Mouse (Mus musculus) MEL (cell line): ENCODE measurements around the gene Ppp1r9b. TPM values are rescaled to one million over a fixed set of nuclear protein-coding genes. Genes with fewer than 3 reads are reported as not detected.

ENCODE experiments used
- DNase-seq: peaks from one replicate; pipeline ENCODE4 v3.0.0; 2011; ENCODE audit warnings: low read depth, low spot score
- H3K27ac ChIP-seq: 2 replicates; pipeline ENCODE4 v1.5.1; 2012; ENCODE audit warnings: low read depth, mild to moderate bottlenecking, control low read depth, low read length, moderate library complexity; ENCODE audit not compliant: control insufficient read depth
- H3K27me3 ChIP-seq, 2 experiments: fragments of 150-350 bp in 1 of 2; sonication (generic) in 1 of 2; 2 replicates each; pipeline ENCODE4 v1.6.1; 2012; ENCODE audit warnings: low read length in 2 of 2, mild to moderate bottlenecking in 2 of 2, improper control_type of control experiment in 1 of 2, moderate library complexity in 1 of 2; ENCODE audit not compliant: insufficient read depth in 2 of 2, control insufficient read depth in 1 of 2
- H3K36me3 ChIP-seq, 2 experiments: 2 replicates each; pipeline ENCODE4 v1.6.1; 2012 to 2014; ENCODE audit warnings: low read length in 2 of 2, improper control_type of control experiment in 1 of 2, inconsistent platforms in 1 of 2, mild to moderate bottlenecking in 1 of 2; ENCODE audit not compliant: insufficient read depth in 2 of 2, control insufficient read depth in 1 of 2
- H3K4me1 ChIP-seq, 2 experiments: fragments of 150-350 bp in 1 of 2; sonication (generic) in 1 of 2; 2 replicates each; pipeline ENCODE4 v1.6.1; 2012; ENCODE audit warnings: low read length in 2 of 2, improper control_type of control experiment in 1 of 2, mild to moderate bottlenecking in 1 of 2; ENCODE audit not compliant: insufficient read depth in 2 of 2, control insufficient read depth in 1 of 2
- H3K4me3 ChIP-seq, 2 experiments: fragments of 150-350 bp in 1 of 2; sonication (generic) in 1 of 2; 2 replicates each; pipeline ENCODE4 v1.5.1; 2012; ENCODE audit warnings: low read depth in 2 of 2, low read length in 2 of 2, mild to moderate bottlenecking in 2 of 2, moderate library complexity in 2 of 2, control low read depth in 1 of 2, improper control_type of control experiment in 1 of 2; ENCODE audit not compliant: control insufficient read depth in 1 of 2, insufficient read depth in 1 of 2
- H3K79me2 ChIP-seq: 2 replicates; pipeline ENCODE4 v1.6.1; 2012; ENCODE audit warnings: mild to moderate bottlenecking, low read length, moderate library complexity; ENCODE audit not compliant: control insufficient read depth, poor library complexity, insufficient read depth
- H3K9ac ChIP-seq: 2 replicates; pipeline ENCODE4 v1.6.1; 2012; ENCODE audit warnings: low read depth, mild to moderate bottlenecking, control low read depth, low read length, moderate library complexity; ENCODE audit not compliant: control insufficient read depth, poor library complexity, severe bottlenecking
- H3K9me3 ChIP-seq: fragments of 150-350 bp; sonication (generic); replicated peaks from 2 replicates; pipeline ENCODE4 v1.6.1; 2012; ENCODE audit warnings: mild to moderate bottlenecking, low read length, improper control_type of control experiment, moderate library complexity; ENCODE audit not compliant: insufficient read depth
- CHD1 ChIP-seq: IDR thresholded peaks from 2 replicates; pipeline ENCODE4 v1.6.1; 2012; ENCODE audit warnings: low read depth, mild to moderate bottlenecking, inconsistent platforms, low read length, improper control_type of control experiment
- CHD2 ChIP-seq: IDR thresholded peaks from 2 replicates; pipeline ENCODE4 v1.6.1; 2011; ENCODE audit warnings: low read length, improper control_type of control experiment
- EP300 ChIP-seq, 2 experiments: IDR thresholded peaks; 2 replicates each; pipeline ENCODE4 v1.6.1; 2011; ENCODE audit warnings: improper control_type of control experiment in 2 of 2, low read length in 2 of 2, low read depth in 1 of 2, mild to moderate bottlenecking in 1 of 2
- GABPA ChIP-seq: IDR thresholded peaks from 2 replicates; pipeline ENCODE4 v1.6.1; 2012; ENCODE audit warnings: low read depth, mild to moderate bottlenecking, inconsistent platforms, low read length, improper control_type of control experiment, moderate library complexity
- JUND ChIP-seq: IDR thresholded peaks from 2 replicates; pipeline ENCODE4 v1.6.1; 2011; ENCODE audit warnings: low read depth, mild to moderate bottlenecking, improper control_type of control experiment, low read length
- MAX ChIP-seq: IDR thresholded peaks from 2 replicates; pipeline ENCODE4 v1.6.1; 2011; ENCODE audit warnings: low read length, improper control_type of control experiment
- MAZ ChIP-seq: IDR thresholded peaks from 2 replicates; pipeline ENCODE4 v1.6.1; 2012; ENCODE audit warnings: low read depth, mild to moderate bottlenecking, inconsistent platforms, low read length, improper control_type of control experiment
- MYB ChIP-seq: IDR thresholded peaks from 2 replicates; pipeline ENCODE4 v1.6.1; 2011; ENCODE audit warnings: mild to moderate bottlenecking, low read depth, low read length, improper control_type of control experiment
- MYC ChIP-seq: IDR thresholded peaks from 2 replicates; pipeline ENCODE4 v1.6.1; 2011; ENCODE audit warnings: low read depth, mild to moderate bottlenecking, low read length, improper control_type of control experiment, moderate library complexity
- NELFE ChIP-seq: IDR thresholded peaks from 2 replicates; pipeline ENCODE4 v1.6.1; 2011; ENCODE audit warnings: low read depth, low read length, improper control_type of control experiment
- NRF1 ChIP-seq: IDR thresholded peaks from 2 replicates; pipeline ENCODE4 v1.6.1; 2014; ENCODE audit warnings: low read depth, mild to moderate bottlenecking, inconsistent platforms, low read length, improper control_type of control experiment, moderate library complexity; ENCODE audit not compliant: poor library complexity, insufficient read depth, severe bottlenecking
- POLR2AphosphoS2 ChIP-seq: IDR thresholded peaks from 2 replicates; pipeline ENCODE4 v1.6.1; 2011; ENCODE audit warnings: low read length, improper control_type of control experiment
- RCOR1 ChIP-seq: IDR thresholded peaks from 2 replicates; pipeline ENCODE4 v1.6.1; 2012; ENCODE audit warnings: low read depth, mild to moderate bottlenecking, inconsistent platforms, low read length, improper control_type of control experiment
- SMC3 ChIP-seq: IDR thresholded peaks from 2 replicates; pipeline ENCODE4 v1.6.1; 2011; ENCODE audit warnings: low read depth, low read length, improper control_type of control experiment
- TAL1 ChIP-seq: IDR thresholded peaks from 2 replicates; pipeline ENCODE4 v1.6.1; 2012; ENCODE audit warnings: mild to moderate bottlenecking, inconsistent platforms, low read length, moderate library complexity, mixed read lengths
- TBP ChIP-seq: IDR thresholded peaks from 2 replicates; pipeline ENCODE4 v1.8.0; 2011; ENCODE audit warnings: low read depth, low read length, improper control_type of control experiment
- UBTF ChIP-seq: IDR thresholded peaks from 2 replicates; pipeline ENCODE4 v1.6.1; 2012; ENCODE audit warnings: low read depth, mild to moderate bottlenecking, inconsistent platforms, low read length, improper control_type of control experiment, moderate library complexity, borderline replicate concordance; ENCODE audit not compliant: insufficient read depth
- USF1 ChIP-seq: IDR thresholded peaks from 2 replicates; pipeline ENCODE4 v1.6.1; 2014; ENCODE audit warnings: low read depth, mild to moderate bottlenecking, inconsistent platforms, low read length, improper control_type of control experiment, moderate library complexity
- ZKSCAN1 ChIP-seq: IDR thresholded peaks from 2 replicates; pipeline ENCODE4 v1.6.1; 2012; ENCODE audit warnings: low read depth, mild to moderate bottlenecking, inconsistent platforms, low read length, improper control_type of control experiment, moderate library complexity
- polyA plus RNA-seq, 2 experiments: library from polyadenylated mRNA; stranded (reverse) in 1 of 2; unstranded in 1 of 2; fragments of >175 nt in 1 of 2; fragments of >200 nt in 1 of 2; gene quantifications; 2 replicates each; pipeline versions ENCODE4 v1.2.1 to v1.2.4; 2012; ENCODE audit warnings: low replicate concordance in 2 of 2, low read depth in 1 of 2; ENCODE audit not compliant: insufficient read length in 2 of 2, insufficient read depth in 1 of 2, missing spikeins in 1 of 2
- total RNA-seq: library from RNA; depleted of rRNA; stranded (reverse); fragments of 300-350 nt; gene quantifications from 2 replicates; pipeline ENCODE4 v1.2.3, GENCODE M21; 2012

Ppp1r9b gene
- total and polyA plus RNA-seq, 3 experiments = 47.0 to 169 (median 150) TPM

- H3K4me3 ChIP-seq = no peak overlapping the region
- H3K27me3 ChIP-seq = peaks cover 16 to 18% of the 10 kb centered on the region in 2 experiments
- peaks cover 0 to 15% of the 10 kb centered on the region in 2 experiments; a peak in 2 of 4 replicates for H3K4me1 ChIP-seq
Measured at GRCm38 (mm10) chr11:94955103-94955502, 35.7 kb upstream of the Ppp1r9b start.

GRCm38 (mm10) chr11:94957693-94958064 is 33.2 kb upstream of the Ppp1r9b start:
- no peaks in the 10 kb centered on the region for H3K79me2 ChIP-seq
- H3K27ac ChIP-seq = no peak overlapping the region
- no peaks in the 10 kb centered on the region for H3K9me3 ChIP-seq
- peaks cover 22 to 30% of the 10 kb centered on the region in 2 experiments for H3K27me3 ChIP-seq
- no peak overlapping the region for H3K4me3 ChIP-seq
- H3K9ac ChIP-seq = no peak overlapping the region
- no peak for DNase-seq
- H3K4me1 ChIP-seq = peaks cover 0 to 9% of the 10 kb centered on the region in 2 experiments; a peak in 2 of 4 replicates
- H3K36me3 ChIP-seq = peaks cover 0 to 7% of the 10 kb centered on the region in 2 experiments; a peak in 2 of 4 replicates
- TF ChIP-seq CHD1 (no peak), TAL1 (no peak), NRF1 (no peak), USF1 (no peak), RCOR1 (no peak), MYB (no peak), MAZ (no peak), EP300 (IDR thresholded peaks at IDR 0.05; ENCODE audit: low read depth in 1 of 2, low read length in 2 of 2) (no peak), SMC3 (no peak), POLR2AphosphoS2 (no peak), MYC (no peak), ZKSCAN1 (no peak), UBTF (no peak), JUND (no peak), TBP (no peak), GABPA (no peak), CHD2 (no peak), MAX (no peak)

More at GRCm38 (mm10) chr11:94955103-94955502, 35.7 kb upstream of the Ppp1r9b start:
- no peak overlapping the region for H3K27ac ChIP-seq
- H3K9ac ChIP-seq = no peak overlapping the region
- H3K79me2 ChIP-seq = no peaks in the 10 kb centered on the region
- 0 out of 2 replicates have a peak, but pooled peaks have one; percentile 27 for TF ChIP-seq USF1
- no peak for TF ChIP-seq NELFE
- peaks cover 0 to 14% of the 10 kb centered on the region in 2 experiments; a peak in 2 of 4 replicates for H3K36me3 ChIP-seq
- DNase-seq = no peak
- no peaks in the 10 kb centered on the region for H3K9me3 ChIP-seq
